28 mouse cellular contexts compared by ENCODE assay signal in genomic region chr8:123741232-123741631, GRCm38 (mm10).
DNase-seq lines count a peak whose midpoint lies in the region; ATAC-seq lines count a peak whose summit lies in the region.
"Had no signal": no experiment of that assay in that cellular context is flagged by ENCODE, and none has a peak within 500 bp of the region (broad histone marks: within the 10 kb centered on the region; RNA-seq: fewer than 3 reads in every experiment).

No protein-coding gene starts in this region.

- H3K36me3 ChIP-seq in forebrain, embryonic 11.5 days (ENCODE audit: control insufficient read depth, insufficient read depth, low read length): no peaks in the 10 kb centered on the region
- H3K36me3 ChIP-seq in forebrain, embryonic 16.5 days (ENCODE audit: control insufficient read depth, insufficient read depth): no peaks in the 10 kb centered on the region
- no peaks in the 10 kb centered on the region for H3K36me3 ChIP-seq in hindbrain, embryonic 11.5 days (ENCODE audit: control insufficient read depth, insufficient read depth, low read length)
- H3K36me3 ChIP-seq in hindbrain, embryonic 10.5 days: no peaks in the 10 kb centered on the region
- H3K36me3 ChIP-seq in midbrain, embryonic 11.5 days (ENCODE audit: control insufficient read depth, insufficient read depth, low read length): no peaks in the 10 kb centered on the region
- no peaks in the 10 kb centered on the region for H3K36me3 ChIP-seq in midbrain, embryonic 15.5 days (replicated peaks)
- H3K36me3 ChIP-seq: heart, embryonic 15.5 days had no signal

- no peaks in the 10 kb centered on the region for H3K9me3 ChIP-seq in forebrain, embryonic 11.5 days (ENCODE audit: control insufficient read depth, low read length)
- H3K9me3 ChIP-seq in forebrain, embryonic 16.5 days (ENCODE audit: control insufficient read depth, low read length): no peaks in the 10 kb centered on the region
- H3K9me3 ChIP-seq in hindbrain, embryonic 11.5 days (ENCODE audit: control insufficient read depth, low read length): no peaks in the 10 kb centered on the region
- H3K9me3 ChIP-seq in hindbrain, embryonic 10.5 days: no peaks in the 10 kb centered on the region
- no peaks in the 10 kb centered on the region for H3K9me3 ChIP-seq in midbrain, embryonic 11.5 days (ENCODE audit: control insufficient read depth, low read length)
- H3K9me3 ChIP-seq in midbrain, embryonic 15.5 days: no peaks in the 10 kb centered on the region
- H3K9me3 ChIP-seq: heart, embryonic 15.5 days had no signal

- H3K27me3 ChIP-seq in forebrain, embryonic 11.5 days (ENCODE audit: control insufficient read depth, insufficient read depth, low read length): no peaks in the 10 kb centered on the region
- H3K27me3 ChIP-seq in forebrain, embryonic 16.5 days (replicated peaks; ENCODE audit: control insufficient read depth, insufficient read depth, low read length): no peaks in the 10 kb centered on the region
- no peaks in the 10 kb centered on the region for H3K27me3 ChIP-seq in hindbrain, embryonic 11.5 days (ENCODE audit: control insufficient read depth, insufficient read depth, low read length)
- H3K27me3 ChIP-seq in hindbrain, embryonic 10.5 days (ENCODE audit: insufficient read depth, poor library complexity, severe bottlenecking): no peaks in the 10 kb centered on the region
- H3K27me3 ChIP-seq in midbrain, embryonic 11.5 days (ENCODE audit: control insufficient read depth, insufficient read depth, low read length): no peaks in the 10 kb centered on the region
- H3K27me3 ChIP-seq in midbrain, embryonic 15.5 days (replicated peaks): no peaks in the 10 kb centered on the region
- H3K27me3 ChIP-seq: heart, embryonic 15.5 days had no signal

- no peak overlapping the region for H3K4me2 ChIP-seq in forebrain, embryonic 11.5 days (ENCODE audit: low read depth, low read length, severe bottlenecking)
- no peak overlapping the region for H3K4me2 ChIP-seq in forebrain, embryonic 16.5 days (ENCODE audit: low read length)
- no peak overlapping the region for H3K4me2 ChIP-seq in hindbrain, embryonic 11.5 days (replicated peaks; ENCODE audit: low read depth, low read length)
- H3K4me2 ChIP-seq in midbrain, embryonic 11.5 days: no peak overlapping the region
- no peak overlapping the region for H3K4me2 ChIP-seq in midbrain, embryonic 15.5 days
- H3K4me2 ChIP-seq: heart, embryonic 15.5 days had no signal

- ATAC-seq in forebrain, embryonic 11.5 days (replicated peaks; ENCODE audit: low FRiP score): no peak
- no peak for ATAC-seq in forebrain, embryonic 16.5 days
- ATAC-seq in hindbrain, embryonic 11.5 days (ENCODE audit: low FRiP score): no peak
- ATAC-seq in midbrain, embryonic 11.5 days (ENCODE audit: low FRiP score): no peak
- no peak for ATAC-seq in midbrain, embryonic 15.5 days (replicated peaks)
- ATAC-seq: activated CD4-positive, CD25-positive, alpha-beta regulatory T cell, adult 4 months; intestine, embryonic 16.5 days had no signal

- DNase-seq in forebrain, embryonic 11.5 days (ENCODE audit: low spot score): no peak
- peak; percentile 34 for DNase-seq in hindbrain, embryonic 11.5 days (ENCODE audit: low spot score)
- no peak for DNase-seq in hindbrain, embryonic 10.5 days (ENCODE audit: low spot score)
- DNase-seq in midbrain, embryonic 11.5 days (ENCODE audit: low spot score, missing footprints): no peak
- DNase-seq in retina, postnatal 1 day: peak; percentile 65
- no peak for DNase-seq in natural killer cell, adult 2 months (ENCODE audit: low spot score in 2 of 2)
- DNase-seq: adrenal gland, adult 2 months; adrenal gland, postnatal 36 days; cerebellum, adult 2 months; cerebellum, postnatal 14 days; gastrocnemius, postnatal 14 days; heart, postnatal 36 days; kidney, adult 8-10 months; kidney, postnatal 10 days; layer of hippocampus, adult 9-11 months; liver; lung, adult 2 months; lung, postnatal 10 days; right cerebral cortex, adult 18-20 months; spleen, adult 18-20 months had no signal

- WGBS in forebrain, embryonic 11.5 days: 54% methylated on average over 9 of the region's 9 CpGs
- WGBS in forebrain, embryonic 16.5 days: 37% methylated on average over 9 of the region's 9 CpGs
- WGBS in hindbrain, embryonic 11.5 days: 65% methylated on average over 9 of the region's 9 CpGs
- WGBS in hindbrain, embryonic 10.5 days: 76% methylated on average over 9 of the region's 9 CpGs
- 59% methylated on average over 9 of the region's 9 CpGs for WGBS in midbrain, embryonic 11.5 days
- 36% methylated on average over 9 of the region's 9 CpGs for WGBS in midbrain, embryonic 15.5 days

- peaks cover 3% of the 10 kb centered on the region; the same call in 1 of the 2 replicates for H3K4me1 ChIP-seq in forebrain, embryonic 11.5 days (replicated peaks; ENCODE audit: control insufficient read depth, insufficient read depth, low read length)
- no peaks in the 10 kb centered on the region; the same call in 1 of the 2 replicates for H3K4me1 ChIP-seq in forebrain, embryonic 16.5 days (replicated peaks; ENCODE audit: control insufficient read depth, insufficient read depth, low read length)
- H3K4me1 ChIP-seq in hindbrain, embryonic 11.5 days (replicated peaks; ENCODE audit: control insufficient read depth, insufficient read depth, low read length): no peaks in the 10 kb centered on the region
- peaks cover 19% of the 10 kb centered on the region for H3K4me1 ChIP-seq in hindbrain, embryonic 10.5 days (replicated peaks)
- H3K4me1 ChIP-seq in midbrain, embryonic 11.5 days (ENCODE audit: control insufficient read depth, insufficient read depth, low read length): no peaks in the 10 kb centered on the region
- peaks cover 13% of the 10 kb centered on the region for H3K4me1 ChIP-seq in midbrain, embryonic 15.5 days

- H3K27ac ChIP-seq in forebrain, embryonic 11.5 days (ENCODE audit: low read depth, low read length): 0 out of 2 replicates have a peak overlapping the region, but pooled peaks have one; percentile 37
- H3K27ac ChIP-seq in forebrain, embryonic 16.5 days (ENCODE audit: low read length): no peak overlapping the region
- H3K27ac ChIP-seq in hindbrain, embryonic 11.5 days (ENCODE audit: low read depth, low read length): no peak overlapping the region
- H3K27ac ChIP-seq in hindbrain, embryonic 10.5 days: no peak overlapping the region; the same call in 1 of the 2 replicates
- H3K27ac ChIP-seq in midbrain, embryonic 11.5 days (ENCODE audit: low read depth, low read length): peak overlapping the region; percentile 3; the same call in 1 of the 2 replicates
- no peak overlapping the region for H3K27ac ChIP-seq in midbrain, embryonic 15.5 days
- H3K27ac ChIP-seq: heart, embryonic 15.5 days; liver, embryonic 14.5 days had no signal

- H3K4me3 ChIP-seq in forebrain, embryonic 11.5 days (ENCODE audit: low read depth, low read length): no peak overlapping the region
- no peak overlapping the region for H3K4me3 ChIP-seq in forebrain, embryonic 16.5 days (replicated peaks; ENCODE audit: low read length)
- no peak overlapping the region for H3K4me3 ChIP-seq in hindbrain, embryonic 11.5 days (ENCODE audit: low read depth, low read length)
- H3K4me3 ChIP-seq in hindbrain, embryonic 10.5 days: no peak overlapping the region
- H3K4me3 ChIP-seq in midbrain, embryonic 11.5 days (ENCODE audit: low read depth, low read length): no peak overlapping the region
- no peak overlapping the region for H3K4me3 ChIP-seq in midbrain, embryonic 15.5 days
- H3K4me3 ChIP-seq: erythroblast, embryonic 14.5 days; heart, embryonic 15.5 days; myocyte had no signal

- no peak overlapping the region for H3K9ac ChIP-seq in forebrain, embryonic 11.5 days (ENCODE audit: low read length)
- no peak overlapping the region for H3K9ac ChIP-seq in forebrain, embryonic 16.5 days (replicated peaks; ENCODE audit: low read depth, low read length)
- no peak overlapping the region for H3K9ac ChIP-seq in hindbrain, embryonic 11.5 days (ENCODE audit: low read depth, low read length)
- no peak overlapping the region for H3K9ac ChIP-seq in midbrain, embryonic 11.5 days (ENCODE audit: low read length)
- no peak overlapping the region for H3K9ac ChIP-seq in midbrain, embryonic 15.5 days
- H3K9ac ChIP-seq: heart, embryonic 15.5 days; liver, embryonic 14.5 days had no signal

Comparison
In these comparisons a context has a peak if more than half of its experiments do, and no peak if none do; other contexts are left out.
1. DNase-seq: peak in hindbrain, embryonic 11.5 days (single experiment) and retina, postnatal 1 day (single experiment); none in forebrain, embryonic 11.5 days (single experiment), hindbrain, embryonic 10.5 days (single experiment), midbrain, embryonic 11.5 days (single experiment) and natural killer cell, adult 2 months (0 of 2).
2. H3K27ac ChIP-seq: peak in forebrain, embryonic 11.5 days (single experiment) and midbrain, embryonic 11.5 days (single experiment); none in forebrain, embryonic 16.5 days (single experiment), hindbrain, embryonic 11.5 days (single experiment), hindbrain, embryonic 10.5 days (single experiment) and midbrain, embryonic 15.5 days (single experiment).